Mouse (Mus musculus) macrophage (primary cell): ENCODE measurements around the gene S100a4. TPM values are rescaled to one million over a fixed set of nuclear protein-coding genes. Genes with fewer than 3 reads are reported as not detected.
A peak's percentile ranks its signal among the peaks of the same experiment; 100 is the strongest.

ENCODE experiments used
- H3K27ac ChIP-seq: fragments of 350-480 bp; formaldehyde crosslinking; 2 replicates; pipeline ENCODE4 v1.9.0; 2021
- H3K36me3 ChIP-seq: fragments of 350-480 bp; formaldehyde crosslinking; 2 replicates; pipeline ENCODE4 v1.9.0; 2021; ENCODE audit errors: inconsistent target
- H3K4me3 ChIP-seq: fragments of 350-480 bp; formaldehyde crosslinking; 2 replicates; pipeline ENCODE4 v1.9.0; 2021; ENCODE audit errors: inconsistent target
- H3K79me2 ChIP-seq: fragments of 350-480 bp; formaldehyde crosslinking; 2 replicates; pipeline ENCODE4 v1.9.0; 2021; ENCODE audit errors: inconsistent target
- WGBS: methylation state at CpG from one replicate; pipeline ENCODE4 v1.1.7; 2026; ENCODE audit warnings: inconsistent platforms; ENCODE audit not compliant: missing documents; 5-methylcytosine and 5-hydroxymethylcytosine counted together
- polyA plus RNA-seq: library from polyadenylated mRNA; stranded (reverse); fragments of 250-400 nt; gene quantifications from 3 replicates; pipeline ENCODE4 v1.2.4, GENCODE M21; 2018; ENCODE audit warnings: inconsistent platforms

The S100a4 gene
- polyA plus RNA-seq, 1 experiment from 2014 or later, result 174 TPM

DNA sequence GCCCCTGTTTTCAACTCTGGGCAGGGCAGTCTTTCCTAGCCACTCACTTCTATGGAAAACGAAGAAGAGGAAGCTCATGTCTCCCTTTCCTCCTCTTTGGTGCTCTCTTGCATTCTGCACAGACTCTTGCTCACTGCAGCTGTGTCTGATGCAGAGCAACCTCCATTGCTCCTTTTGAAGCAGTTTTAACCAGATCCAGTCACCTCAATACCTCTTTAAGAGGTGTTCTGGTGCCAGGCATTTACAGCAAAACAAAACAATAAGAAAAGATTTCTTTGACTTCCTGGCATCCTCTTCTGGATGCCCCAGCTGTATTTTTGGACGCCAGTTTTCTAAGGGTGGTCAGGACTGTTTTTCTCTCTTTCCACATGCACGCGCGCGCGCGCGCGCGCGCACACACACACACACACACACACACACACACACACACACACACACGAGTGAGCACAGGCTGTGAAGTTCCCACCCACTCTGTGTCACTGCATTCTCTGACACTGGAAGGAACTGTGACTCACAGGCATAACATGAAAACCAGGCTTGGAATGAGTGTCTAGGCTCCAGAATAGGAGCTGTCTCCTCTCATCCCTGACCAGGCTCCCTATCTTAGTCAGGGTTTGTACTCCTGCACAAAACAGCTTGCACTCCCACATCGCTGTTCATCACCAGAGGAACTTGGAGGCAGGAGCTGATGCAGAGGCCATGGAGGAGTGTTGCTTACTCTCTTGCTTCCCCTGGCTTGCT, 16.0 kb upstream of the S100a4 start:
- Histone ChIP-seq H3K27ac (peak overlapping the region; percentile 93), H3K4me3 (peak overlapping the region; percentile 3; the same call in 1 of the 2 replicates)
- 51% methylated on average over 14 of the region's 14 CpGs for WGBS

DNA sequence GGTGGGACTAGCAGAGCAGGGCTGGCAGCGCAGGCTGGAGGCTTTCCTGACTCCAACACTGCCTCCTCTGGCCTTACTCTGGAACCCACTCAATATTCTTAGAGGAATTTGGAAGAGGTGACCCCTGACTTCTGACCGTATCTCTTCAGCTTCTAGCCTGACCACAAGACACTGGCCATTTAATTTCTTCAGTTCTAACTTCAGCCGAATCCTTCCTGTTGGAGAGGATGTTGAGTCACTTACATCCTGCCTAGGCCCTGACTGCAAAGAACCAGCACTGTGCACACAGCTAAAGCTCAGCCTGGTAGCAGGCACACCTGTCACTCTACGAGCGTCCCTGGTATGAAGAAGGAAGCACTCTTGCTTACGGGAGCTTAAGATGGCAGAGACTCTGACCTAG, 14.2 kb upstream of the S100a4 start:
- H3K79me2 ChIP-seq, result no peaks in the 10 kb centered on the region
- H3K36me3 ChIP-seq, result no peaks in the 10 kb centered on the region
- peak overlapping the region; percentile 93 for H3K27ac ChIP-seq
- 32% methylated on average over 6 of the region's 6 CpGs for whole genome bisulfite sequencing
- no peak overlapping the region for H3K4me3 ChIP-seq

More for the DNA sequence above, 16.0 kb upstream of the S100a4 start:
- no peaks in the 10 kb centered on the region for H3K36me3 ChIP-seq
- H3K79me2 ChIP-seq, result no peaks in the 10 kb centered on the region

DNA sequence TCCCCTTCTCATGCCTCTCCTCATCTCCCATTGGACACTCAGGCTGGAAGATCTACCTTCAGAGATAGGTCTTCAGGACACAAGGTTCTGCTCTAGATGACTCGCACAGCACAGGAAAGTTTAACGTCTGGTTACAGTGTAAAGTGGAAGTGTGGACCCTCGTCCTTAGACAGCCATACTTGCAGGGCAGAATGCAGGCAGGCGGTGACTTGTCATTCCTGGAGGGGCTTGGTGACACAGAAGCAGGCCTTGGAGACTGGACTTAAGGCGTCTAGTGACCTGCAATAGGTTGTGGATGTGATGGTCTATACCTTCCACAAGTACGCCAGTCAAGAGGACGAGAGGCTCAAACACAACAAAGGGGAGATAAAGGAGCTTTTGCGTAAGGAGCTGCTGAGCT, 13.6 kb upstream of the S100a4 start, which contains the start of gene S100a2:
Gene S100a2, plus strand, starts transcription at position 301 of the 400 bp plus-strand sequence.
- Histone ChIP-seq H3K4me3 (no peak within 1 kb of the TSS), H3K27ac (peak within 1 kb of the TSS; percentile 93)
- 81% methylated on average over 8 of the region's 8 CpGs for WGBS

DNA sequence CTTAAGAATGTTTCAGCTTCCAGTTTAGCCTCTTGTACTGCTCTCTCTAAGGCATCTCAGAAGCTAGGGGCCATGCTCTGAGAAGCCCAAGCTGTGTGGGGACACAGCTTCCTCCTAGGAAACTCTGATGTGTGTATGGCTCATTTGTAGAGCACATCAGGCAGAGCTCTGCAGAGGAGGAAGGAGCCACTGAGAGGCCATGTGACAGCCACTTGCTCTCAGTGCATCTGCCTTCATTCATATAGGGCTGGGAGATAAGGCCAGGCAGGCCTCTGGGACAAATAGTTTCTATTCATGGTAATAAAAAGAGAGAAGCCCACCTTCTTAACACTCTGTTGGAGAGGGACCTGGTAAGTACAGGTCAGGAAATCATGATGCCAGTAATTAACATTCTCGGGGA, 9.1 kb upstream of the S100a4 start:
- H3K27ac ChIP-seq, result peak overlapping the region; percentile 5; the same call in 1 of the 2 replicates
- H3K79me2 ChIP-seq, result no peaks in the 10 kb centered on the region
- WGBS, result 87% methylated on average over 1 of the region's 1 CpGs
- no peak overlapping the region for H3K4me3 ChIP-seq
- no peaks in the 10 kb centered on the region for H3K36me3 ChIP-seq

More for the DNA sequence above, 13.6 kb upstream of the S100a4 start, which contains the start of gene S100a2:
- Histone ChIP-seq H3K79me2 (no peaks in the 10 kb centered on the region), H3K36me3 (no peaks in the 10 kb centered on the region)

DNA sequence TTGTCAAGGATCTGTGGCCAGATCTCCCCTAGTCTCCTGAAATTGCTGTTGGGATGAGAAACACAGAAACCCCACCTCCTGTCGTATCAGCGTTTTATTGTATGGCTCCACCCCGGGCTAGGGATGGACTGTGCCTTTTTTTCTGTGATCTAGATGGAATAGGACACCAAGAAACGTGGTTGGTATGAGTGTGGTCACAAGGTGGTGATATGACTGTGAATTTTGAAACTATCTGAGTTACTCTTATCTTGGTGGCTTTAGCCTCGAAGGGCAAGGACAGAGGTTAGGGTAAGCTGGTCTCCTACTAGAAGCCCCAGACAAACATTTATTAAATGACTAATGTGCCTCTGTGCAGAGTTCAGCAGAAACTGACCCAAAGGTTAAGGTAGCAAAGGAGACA, 8.0 kb upstream of the S100a4 start:
- H3K27ac ChIP-seq, result no peak overlapping the region
- no peaks in the 10 kb centered on the region for H3K36me3 ChIP-seq
- WGBS, result 90% methylated on average over 5 of the region's 5 CpGs
- no peak overlapping the region for H3K4me3 ChIP-seq
- H3K79me2 ChIP-seq, result no peaks in the 10 kb centered on the region

DNA sequence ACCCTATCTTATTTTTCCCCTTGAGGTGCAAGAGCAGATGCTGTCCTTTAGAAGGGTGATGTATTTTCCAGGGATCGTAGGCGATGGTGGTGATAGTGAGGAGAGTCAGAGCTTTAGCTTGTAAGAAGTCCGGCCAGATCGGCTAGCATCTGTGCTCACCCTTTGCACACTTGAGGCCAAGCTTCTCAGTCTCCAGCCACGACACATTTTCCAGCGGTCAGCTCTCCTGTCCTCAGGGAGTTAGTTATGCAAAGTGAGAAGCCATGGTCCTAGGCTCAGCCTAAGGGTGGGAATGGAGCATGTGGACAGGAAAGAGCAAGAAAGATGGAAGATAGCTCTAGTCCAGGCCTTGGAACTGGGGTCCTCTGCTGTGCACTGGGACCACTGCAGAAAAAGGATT, 6.8 kb upstream of the S100a4 start:
- 95% methylated on average over 6 of the region's 6 CpGs for WGBS
- Histone ChIP-seq H3K27ac (no peak overlapping the region), H3K79me2 (no peaks in the 10 kb centered on the region), H3K4me3 (no peak overlapping the region), H3K36me3 (no peaks in the 10 kb centered on the region)

DNA sequence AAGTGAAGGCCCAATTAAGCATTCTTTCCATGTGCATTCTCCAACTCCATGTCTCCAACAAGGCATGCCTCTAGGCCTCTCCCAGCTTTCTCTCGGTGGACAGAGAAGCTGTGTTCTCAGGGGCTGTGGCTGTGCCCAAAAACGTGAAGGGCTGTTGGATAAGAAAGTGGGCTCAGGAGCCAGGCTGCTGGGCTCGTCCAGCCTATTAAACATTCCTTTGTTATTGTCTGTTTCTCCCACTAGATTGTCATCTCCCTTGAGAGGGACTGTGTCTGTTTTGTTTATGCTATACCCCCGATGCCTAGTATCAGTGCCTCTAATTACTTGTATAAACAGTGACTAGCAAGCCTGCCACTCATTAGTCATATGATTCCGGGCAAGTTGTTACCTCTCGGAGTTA, 5.8 kb upstream of the S100a4 start:
- H3K79me2 ChIP-seq, result no peaks in the 10 kb centered on the region
- H3K27ac ChIP-seq, result no peak overlapping the region
- 94% methylated on average over 6 of the region's 6 CpGs for WGBS
- no peaks in the 10 kb centered on the region for H3K36me3 ChIP-seq
- H3K4me3 ChIP-seq, result no peak overlapping the region

DNA sequence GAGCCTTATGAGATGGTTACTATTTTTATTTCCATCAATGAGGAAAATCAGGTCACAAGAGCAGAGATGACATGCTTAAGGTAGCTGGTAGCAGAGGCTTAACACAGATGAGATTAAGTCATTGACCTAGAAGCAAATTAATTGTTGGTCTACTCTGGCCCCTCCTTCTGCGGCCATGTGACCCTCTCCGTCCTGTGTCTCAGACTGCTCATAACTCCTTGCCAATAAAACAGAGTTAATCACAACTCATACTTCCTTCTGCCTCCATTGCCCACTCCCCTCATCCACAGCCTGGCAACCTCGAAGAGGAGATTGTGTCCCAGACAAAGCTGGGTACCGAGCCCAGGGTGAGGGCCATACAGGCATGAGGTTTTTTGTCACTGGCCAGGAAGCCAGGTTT, 5.4 kb upstream of the S100a4 start:
- H3K27ac ChIP-seq, result no peak overlapping the region
- H3K4me3 ChIP-seq, result no peak overlapping the region
- no peaks in the 10 kb centered on the region for H3K36me3 ChIP-seq
- H3K79me2 ChIP-seq, result no peaks in the 10 kb centered on the region
- WGBS, result 54% methylated on average over 4 of the region's 4 CpGs

DNA sequence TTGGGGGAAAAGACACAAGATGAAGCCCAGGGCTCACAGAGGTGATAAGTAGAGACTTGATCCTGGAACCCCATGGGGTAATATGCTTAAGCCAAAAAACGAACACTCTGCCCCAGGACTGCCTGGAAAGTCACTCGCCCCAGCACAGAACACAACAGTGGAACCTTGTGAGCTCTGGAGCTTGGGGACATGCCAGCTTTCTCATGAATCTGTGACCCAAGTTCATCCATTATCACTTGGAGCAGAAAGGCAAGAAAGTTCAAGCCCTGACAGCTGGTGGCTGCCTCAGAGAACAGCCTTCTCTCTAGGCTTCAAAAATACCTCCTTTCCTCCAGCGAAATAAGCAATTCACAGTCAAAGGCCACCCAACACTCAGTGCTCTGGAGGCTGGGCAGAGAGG, 4.2 kb upstream of the S100a4 start:
- no peak overlapping the region for H3K27ac ChIP-seq
- H3K4me3 ChIP-seq, result no peak overlapping the region
- no peaks in the 10 kb centered on the region for H3K36me3 ChIP-seq
- H3K79me2 ChIP-seq, result peaks cover 7% of the 10 kb centered on the region
- WGBS, result 100% methylated on average over 3 of the region's 3 CpGs

DNA sequence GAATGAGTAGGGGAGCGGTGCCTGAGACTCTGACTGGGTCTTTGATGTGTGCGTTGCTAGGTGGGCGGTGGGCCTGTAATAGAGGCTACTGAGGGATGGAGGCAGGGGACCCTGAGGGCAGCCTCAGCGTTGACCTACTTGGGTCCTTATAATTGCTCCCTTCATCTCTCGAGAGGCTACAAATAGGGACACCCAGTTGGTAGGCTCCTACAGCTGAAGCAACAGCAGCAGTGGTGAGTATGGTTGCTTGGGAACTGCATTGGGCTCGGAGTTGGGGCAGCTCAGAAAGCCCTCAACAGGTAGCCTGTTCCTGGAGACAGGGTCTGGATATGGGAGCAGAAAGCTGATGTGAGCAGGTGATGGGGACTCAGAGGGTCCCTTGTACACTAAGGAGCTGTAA, 3.5 kb upstream of the S100a4 start:
- Histone ChIP-seq H3K27ac (no peak overlapping the region), H3K79me2 (peaks cover 14% of the 10 kb centered on the region), H3K4me3 (no peak overlapping the region), H3K36me3 (no peaks in the 10 kb centered on the region)
- 90% methylated on average over 6 of the region's 6 CpGs for WGBS

DNA sequence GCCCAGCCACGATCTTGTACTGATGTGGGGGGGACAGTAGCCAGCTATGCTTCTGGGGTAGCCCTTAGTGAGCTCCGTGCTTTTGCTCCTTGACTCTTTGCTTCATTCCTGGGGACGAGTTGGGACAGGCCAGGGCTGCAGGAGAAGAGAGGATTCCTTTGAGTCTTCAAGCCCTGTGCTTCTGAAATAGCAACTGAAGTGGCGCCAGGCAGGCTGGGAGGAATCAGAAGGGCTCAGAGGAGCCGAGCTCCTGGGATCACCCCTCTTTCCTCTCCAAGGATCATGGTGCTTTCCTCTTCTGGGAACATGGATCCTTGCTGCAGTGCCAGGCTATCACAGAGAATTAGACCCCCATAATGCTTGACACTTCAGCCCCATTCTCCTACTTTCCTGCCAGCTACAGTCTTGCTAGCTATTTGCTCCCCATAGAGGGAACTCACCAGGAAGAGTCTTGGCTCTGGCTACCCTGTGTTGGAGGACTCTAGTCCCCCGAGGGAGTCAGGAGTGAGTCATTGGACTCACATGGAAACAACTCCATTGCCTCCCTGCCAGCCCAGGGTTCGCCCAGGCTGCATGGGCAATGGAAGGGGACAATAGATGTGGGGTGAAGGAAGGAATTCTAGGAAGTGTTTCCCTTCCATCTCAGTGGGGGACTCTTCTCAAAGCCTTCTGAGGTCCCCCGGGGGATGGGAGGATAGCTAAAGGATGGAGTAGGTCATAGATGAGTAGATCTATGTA, 2.9 kb upstream of the S100a4 start:
- WGBS, result 87% methylated on average over 8 of the region's 8 CpGs
- H3K36me3 ChIP-seq, result no peaks in the 10 kb centered on the region
- H3K79me2 ChIP-seq, result peaks cover 20% of the 10 kb centered on the region
- H3K27ac ChIP-seq, result no peak overlapping the region
- no peak overlapping the region for H3K4me3 ChIP-seq

DNA sequence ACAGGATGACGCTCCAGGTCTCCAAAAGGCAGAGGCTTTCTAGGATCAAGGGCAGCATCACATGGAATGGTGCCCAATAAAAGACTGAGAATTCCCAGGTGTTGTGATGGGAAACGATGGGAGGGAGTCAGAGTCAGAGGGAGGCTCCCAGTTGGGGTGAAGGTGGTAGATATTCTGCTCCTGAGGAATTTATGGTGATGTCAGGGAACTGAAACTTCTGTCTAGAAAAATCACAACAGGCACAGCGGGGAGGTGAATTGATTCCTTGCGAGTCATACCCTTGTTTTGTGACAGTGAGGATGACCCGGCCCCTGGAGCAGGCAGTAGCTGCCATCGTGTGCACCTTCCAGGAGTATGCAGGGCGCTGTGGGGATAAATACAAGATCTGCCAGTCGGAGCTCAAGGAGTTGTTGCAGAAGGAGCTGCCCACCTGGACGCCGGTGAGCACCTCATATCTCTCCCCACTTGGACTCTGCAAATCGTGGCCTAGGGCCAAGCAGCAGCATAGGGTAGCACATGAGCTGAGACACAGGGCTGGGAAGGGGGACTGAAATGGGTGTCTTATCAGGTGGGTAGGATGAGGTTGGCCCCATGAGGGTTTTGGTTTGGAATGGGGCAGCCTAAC, 2.0 kb upstream of the S100a4 start, which contains the start of gene Gm42674:
Gene Gm42674, plus strand, starts transcription at position 419 of the 625 bp plus-strand sequence.
- 93% methylated on average over 11 of the region's 11 CpGs for WGBS
- Histone ChIP-seq H3K79me2 (peaks cover 22% of the 10 kb centered on the region), H3K4me3 (no peak within 1 kb of the TSS), H3K27ac (no peak within 1 kb of the TSS), H3K36me3 (no peaks in the 10 kb centered on the region)

DNA sequence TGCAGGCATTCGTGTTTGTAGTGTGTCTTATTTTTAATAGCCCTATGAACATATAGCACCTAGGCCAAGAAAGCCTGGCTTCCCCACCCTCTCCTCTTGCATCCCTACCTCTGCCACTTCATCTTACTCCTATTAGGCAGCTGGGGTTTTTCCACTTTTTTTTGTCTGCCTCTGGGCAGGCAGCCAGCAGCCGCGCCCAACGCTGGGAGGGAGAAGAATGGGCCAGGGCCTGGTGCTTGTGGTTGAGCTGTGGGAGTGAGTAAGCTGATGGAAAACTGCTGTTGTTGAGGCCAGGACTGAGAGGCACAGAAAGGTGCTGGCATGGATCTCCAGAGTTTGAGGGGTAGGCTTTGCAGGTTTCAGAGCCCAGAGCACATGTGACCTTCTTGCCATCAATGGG, 845 bp downstream of the S100a4 start:
- peak overlapping the region; percentile 85 for H3K27ac ChIP-seq
- H3K79me2 ChIP-seq, result peaks cover 22% of the 10 kb centered on the region
- WGBS, result 26% methylated on average over 4 of the region's 4 CpGs
- peak overlapping the region; percentile 47 for H3K4me3 ChIP-seq
- no peaks in the 10 kb centered on the region for H3K36me3 ChIP-seq

DNA sequence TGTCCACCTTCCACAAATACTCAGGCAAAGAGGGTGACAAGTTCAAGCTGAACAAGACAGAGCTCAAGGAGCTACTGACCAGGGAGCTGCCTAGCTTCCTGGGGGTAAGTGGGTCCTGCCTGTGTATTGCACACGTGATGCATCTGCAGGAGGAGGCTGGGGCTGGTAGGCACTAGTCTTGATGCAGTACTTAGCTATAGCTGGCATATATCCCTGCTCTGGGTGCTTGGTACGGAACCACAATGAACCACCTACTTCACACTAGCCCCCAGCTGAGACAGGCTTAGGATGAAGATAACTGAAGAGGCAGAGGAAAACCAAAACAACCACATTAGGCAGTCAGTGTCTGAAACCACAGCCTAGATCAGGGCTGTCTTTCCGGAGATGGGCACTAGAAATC, 1.5 kb downstream of the S100a4 start:
- Histone ChIP-seq H3K36me3 (no peaks in the 10 kb centered on the region), H3K4me3 (peak overlapping the region; percentile 47), H3K79me2 (peaks cover 22% of the 10 kb centered on the region), H3K27ac (peak overlapping the region; percentile 85)
- 31% methylated on average over 3 of the region's 3 CpGs for WGBS

DNA sequence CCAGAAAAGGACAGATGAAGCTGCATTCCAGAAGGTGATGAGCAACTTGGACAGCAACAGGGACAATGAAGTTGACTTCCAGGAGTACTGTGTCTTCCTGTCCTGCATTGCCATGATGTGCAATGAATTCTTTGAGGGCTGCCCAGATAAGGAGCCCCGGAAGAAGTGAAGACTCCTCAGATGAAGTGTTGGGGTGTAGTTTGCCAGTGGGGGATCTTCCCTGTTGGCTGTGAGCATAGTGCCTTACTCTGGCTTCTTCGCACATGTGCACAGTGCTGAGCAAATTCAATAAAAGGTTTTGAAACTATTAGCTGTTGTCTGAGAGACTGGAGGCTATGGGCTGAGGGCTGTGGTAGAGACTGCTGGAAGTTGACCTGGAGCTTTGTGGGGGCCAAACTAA, 2.2 kb downstream of the S100a4 start:
- H3K36me3 ChIP-seq, result no peaks in the 10 kb centered on the region
- no peak overlapping the region for H3K27ac ChIP-seq
- 81% methylated on average over 2 of the region's 2 CpGs for WGBS
- no peak overlapping the region for H3K4me3 ChIP-seq
- H3K79me2 ChIP-seq, result peaks cover 22% of the 10 kb centered on the region
